Mouse (Mus musculus) MEL (cell line): Measurements from ENCODE around the gene Stc2. TPM values are rescaled to one million over a fixed set of nuclear protein-coding genes. Genes with fewer than 3 reads are reported as not detected.

Source experiments
- DNase-seq: peaks from one replicate; pipeline ENCODE4 v3.0.0; 2011; ENCODE audit warnings: low read depth, low spot score
- H3K27ac ChIP-seq: 2 replicates; pipeline ENCODE4 v1.5.1; 2012; ENCODE audit warnings: low read depth, mild to moderate bottlenecking, control low read depth, low read length, moderate library complexity; ENCODE audit not compliant: control insufficient read depth
- H3K27me3 ChIP-seq, 2 experiments: fragments of 150-350 bp in 1 of 2; sonication (generic) in 1 of 2; 2 replicates each; pipeline ENCODE4 v1.6.1; 2012; ENCODE audit warnings: low read length in 2 of 2, mild to moderate bottlenecking in 2 of 2, improper control_type of control experiment in 1 of 2, moderate library complexity in 1 of 2; ENCODE audit not compliant: insufficient read depth in 2 of 2, control insufficient read depth in 1 of 2
- H3K36me3 ChIP-seq, 2 experiments: 2 replicates each; pipeline ENCODE4 v1.6.1; 2012 to 2014; ENCODE audit warnings: low read length in 2 of 2, improper control_type of control experiment in 1 of 2, inconsistent platforms in 1 of 2, mild to moderate bottlenecking in 1 of 2; ENCODE audit not compliant: insufficient read depth in 2 of 2, control insufficient read depth in 1 of 2
- H3K4me1 ChIP-seq, 2 experiments: fragments of 150-350 bp in 1 of 2; sonication (generic) in 1 of 2; 2 replicates each; pipeline ENCODE4 v1.6.1; 2012; ENCODE audit warnings: low read length in 2 of 2, improper control_type of control experiment in 1 of 2, mild to moderate bottlenecking in 1 of 2; ENCODE audit not compliant: insufficient read depth in 2 of 2, control insufficient read depth in 1 of 2
- H3K4me3 ChIP-seq, 2 experiments: fragments of 150-350 bp in 1 of 2; sonication (generic) in 1 of 2; 2 replicates each; pipeline ENCODE4 v1.5.1; 2012; ENCODE audit warnings: low read depth in 2 of 2, low read length in 2 of 2, mild to moderate bottlenecking in 2 of 2, moderate library complexity in 2 of 2, control low read depth in 1 of 2, improper control_type of control experiment in 1 of 2; ENCODE audit not compliant: control insufficient read depth in 1 of 2, insufficient read depth in 1 of 2
- H3K79me2 ChIP-seq: 2 replicates; pipeline ENCODE4 v1.6.1; 2012; ENCODE audit warnings: mild to moderate bottlenecking, low read length, moderate library complexity; ENCODE audit not compliant: control insufficient read depth, poor library complexity, insufficient read depth
- H3K9ac ChIP-seq: 2 replicates; pipeline ENCODE4 v1.6.1; 2012; ENCODE audit warnings: low read depth, mild to moderate bottlenecking, control low read depth, low read length, moderate library complexity; ENCODE audit not compliant: control insufficient read depth, poor library complexity, severe bottlenecking
- H3K9me3 ChIP-seq: fragments of 150-350 bp; sonication (generic); replicated peaks from 2 replicates; pipeline ENCODE4 v1.6.1; 2012; ENCODE audit warnings: mild to moderate bottlenecking, low read length, improper control_type of control experiment, moderate library complexity; ENCODE audit not compliant: insufficient read depth
- BHLHE40 ChIP-seq: IDR thresholded peaks from 2 replicates; pipeline ENCODE4 v1.6.1; 2012; ENCODE audit warnings: low read depth, mild to moderate bottlenecking, inconsistent platforms, low read length, improper control_type of control experiment, borderline replicate concordance
- CHD2 ChIP-seq: IDR thresholded peaks from 2 replicates; pipeline ENCODE4 v1.6.1; 2011; ENCODE audit warnings: low read length, improper control_type of control experiment
- CTCF ChIP-seq, 3 experiments: IDR thresholded peaks in 2 of 3; conservative IDR thresholded peaks in 1 of 3; 2 replicates each; pipeline ENCODE4 v1.5.1; 2011 to 2012; ENCODE audit warnings: low read length in 3 of 3, low read depth in 2 of 3, mild to moderate bottlenecking in 2 of 3, improper control_type of control experiment in 1 of 3, inconsistent platforms in 1 of 3, mixed read lengths in 1 of 3, moderate library complexity in 1 of 3; ENCODE audit not compliant: control insufficient read depth in 1 of 3, insufficient read depth in 1 of 3, poor library complexity in 1 of 3, severe bottlenecking in 1 of 3
- ELF1 ChIP-seq: IDR thresholded peaks from 2 replicates; pipeline ENCODE4 v1.6.1; 2014; ENCODE audit warnings: low read depth, mild to moderate bottlenecking, inconsistent platforms, low read length, improper control_type of control experiment, moderate library complexity
- ETS1 ChIP-seq: IDR thresholded peaks from 2 replicates; pipeline ENCODE4 v1.6.1; 2012; ENCODE audit warnings: low read depth, mild to moderate bottlenecking, inconsistent platforms, low read length, improper control_type of control experiment, moderate library complexity
- GABPA ChIP-seq: IDR thresholded peaks from 2 replicates; pipeline ENCODE4 v1.6.1; 2012; ENCODE audit warnings: low read depth, mild to moderate bottlenecking, inconsistent platforms, low read length, improper control_type of control experiment, moderate library complexity
- JUND ChIP-seq: IDR thresholded peaks from 2 replicates; pipeline ENCODE4 v1.6.1; 2011; ENCODE audit warnings: low read depth, mild to moderate bottlenecking, improper control_type of control experiment, low read length
- MAFK ChIP-seq: IDR thresholded peaks from 2 replicates; pipeline ENCODE4 v1.6.1; 2011; ENCODE audit warnings: low read depth, mild to moderate bottlenecking, low read length, improper control_type of control experiment, borderline replicate concordance
- MAZ ChIP-seq: IDR thresholded peaks from 2 replicates; pipeline ENCODE4 v1.6.1; 2012; ENCODE audit warnings: low read depth, mild to moderate bottlenecking, inconsistent platforms, low read length, improper control_type of control experiment
- MEF2A ChIP-seq: IDR thresholded peaks from 2 replicates; pipeline ENCODE4 v1.6.1; 2014; ENCODE audit warnings: low read depth, mild to moderate bottlenecking, inconsistent platforms, low read length, improper control_type of control experiment; ENCODE audit not compliant: poor library complexity, insufficient replicate concordance, severe bottlenecking; ENCODE audit errors: extremely low read depth
- MXI1 ChIP-seq: IDR thresholded peaks from 2 replicates; pipeline ENCODE4 v1.6.1; 2011; ENCODE audit warnings: mild to moderate bottlenecking, low read depth, low read length, improper control_type of control experiment
- NELFE ChIP-seq: IDR thresholded peaks from 2 replicates; pipeline ENCODE4 v1.6.1; 2011; ENCODE audit warnings: low read depth, low read length, improper control_type of control experiment
- POLR2A ChIP-seq, 2 experiments: IDR thresholded peaks; 2 replicates each; pipeline ENCODE4 v1.6.1; 2011 to 2012; ENCODE audit warnings: low read length in 2 of 2, mild to moderate bottlenecking in 2 of 2, control low read depth in 1 of 2, improper control_type of control experiment in 1 of 2, low read depth in 1 of 2, moderate library complexity in 1 of 2; ENCODE audit not compliant: control insufficient read depth in 1 of 2, insufficient read depth in 1 of 2, poor library complexity in 1 of 2
- POLR2AphosphoS2 ChIP-seq: IDR thresholded peaks from 2 replicates; pipeline ENCODE4 v1.6.1; 2011; ENCODE audit warnings: low read length, improper control_type of control experiment
- POLR2AphosphoS5 ChIP-seq: IDR thresholded peaks from 2 replicates; pipeline ENCODE4 v1.6.1; 2012; ENCODE audit warnings: low read depth, borderline replicate concordance, mild to moderate bottlenecking, inconsistent platforms, low read length, moderate library complexity, mixed read lengths
- RAD21 ChIP-seq: IDR thresholded peaks from 2 replicates; pipeline ENCODE4 v1.6.1; 2011; ENCODE audit warnings: mild to moderate bottlenecking, low read depth, low read length, improper control_type of control experiment
- RCOR1 ChIP-seq: IDR thresholded peaks from 2 replicates; pipeline ENCODE4 v1.6.1; 2012; ENCODE audit warnings: low read depth, mild to moderate bottlenecking, inconsistent platforms, low read length, improper control_type of control experiment
- SIN3A ChIP-seq: IDR thresholded peaks from 2 replicates; pipeline ENCODE4 v1.6.1; 2012; ENCODE audit warnings: low read length, improper control_type of control experiment, inconsistent platforms
- SMC3 ChIP-seq: IDR thresholded peaks from 2 replicates; pipeline ENCODE4 v1.6.1; 2011; ENCODE audit warnings: low read depth, low read length, improper control_type of control experiment
- TAL1 ChIP-seq: IDR thresholded peaks from 2 replicates; pipeline ENCODE4 v1.6.1; 2012; ENCODE audit warnings: mild to moderate bottlenecking, inconsistent platforms, low read length, moderate library complexity, mixed read lengths
- UBTF ChIP-seq: IDR thresholded peaks from 2 replicates; pipeline ENCODE4 v1.6.1; 2012; ENCODE audit warnings: low read depth, mild to moderate bottlenecking, inconsistent platforms, low read length, improper control_type of control experiment, moderate library complexity, borderline replicate concordance; ENCODE audit not compliant: insufficient read depth
- USF2 ChIP-seq, 2 experiments: IDR thresholded peaks; 2 replicates each; pipeline ENCODE4 v1.6.1; 2011 to 2012; ENCODE audit warnings: improper control_type of control experiment in 2 of 2, low read length in 2 of 2, borderline replicate concordance in 1 of 2, inconsistent platforms in 1 of 2, low read depth in 1 of 2, mild to moderate bottlenecking in 1 of 2; ENCODE audit not compliant: insufficient read depth in 1 of 2
- ZC3H11A ChIP-seq: IDR thresholded peaks from 2 replicates; pipeline ENCODE4 v1.6.1; 2012; ENCODE audit warnings: low read depth, mild to moderate bottlenecking, inconsistent platforms, low read length, improper control_type of control experiment
- ZKSCAN1 ChIP-seq: IDR thresholded peaks from 2 replicates; pipeline ENCODE4 v1.6.1; 2012; ENCODE audit warnings: low read depth, mild to moderate bottlenecking, inconsistent platforms, low read length, improper control_type of control experiment, moderate library complexity
- ZMIZ1 ChIP-seq: IDR thresholded peaks from 2 replicates; pipeline ENCODE4 v1.6.1; 2012; ENCODE audit warnings: low read depth, mild to moderate bottlenecking, inconsistent platforms, low read length, improper control_type of control experiment, moderate library complexity
- ZNF384 ChIP-seq: IDR thresholded peaks from 2 replicates; pipeline ENCODE4 v1.6.1; 2012; ENCODE audit warnings: low read depth, mild to moderate bottlenecking, inconsistent platforms, low read length, improper control_type of control experiment
- polyA plus RNA-seq, 2 experiments: library from polyadenylated mRNA; stranded (reverse) in 1 of 2; unstranded in 1 of 2; fragments of >175 nt in 1 of 2; fragments of >200 nt in 1 of 2; gene quantifications; 2 replicates each; pipeline versions ENCODE4 v1.2.1 to v1.2.4; 2012; ENCODE audit warnings: low replicate concordance in 2 of 2, low read depth in 1 of 2; ENCODE audit not compliant: insufficient read length in 2 of 2, insufficient read depth in 1 of 2, missing spikeins in 1 of 2
- total RNA-seq: library from RNA; depleted of rRNA; stranded (reverse); fragments of 300-350 nt; gene quantifications from 2 replicates; pipeline ENCODE4 v1.2.3, GENCODE M21; 2012

Gene Stc2
- total and polyA plus RNA-seq, 3 experiments = 20.3 to 32.5 TPM; not detected in 1

GRCm38 (mm10) chr11:31383968-31384367, 14.1 kb upstream of the Stc2 start:
- no peak for DNase-seq
- Histone ChIP-seq H3K36me3 (peaks cover 0 to 7% of the 10 kb centered on the region in 2 experiments; a peak in 2 of 4 replicates), H3K9me3 (no peaks in the 10 kb centered on the region), H3K79me2 (no peaks in the 10 kb centered on the region), H3K4me3 (no peak overlapping the region), H3K9ac (no peak overlapping the region), H3K27ac (no peak overlapping the region), H3K4me1 (peaks cover 2 to 12% of the 10 kb centered on the region in 2 experiments; a peak in 3 of 4 replicates), H3K27me3 (no peaks in the 10 kb centered on the region)
- TF ChIP-seq USF2 (IDR thresholded peaks at IDR 0.05; ENCODE audit: borderline replicate concordance in 1 of 2, insufficient read depth in 1 of 2, low read depth in 1 of 2, low read length in 2 of 2) = no peak
- no peak for TF ChIP-seq ETS1
- no peak for TF ChIP-seq RCOR1
- no peak for TF ChIP-seq CTCF (IDR thresholded peaks at IDR 0.05 in 2 of 3, conservative IDR thresholded peaks at IDR 0.05 in 1 of 3; ENCODE audit: control insufficient read depth in 1 of 3, insufficient read depth in 1 of 3, low read depth in 2 of 3, low read length in 3 of 3, poor library complexity in 1 of 3, severe bottlenecking in 1 of 3)
- no peak for TF ChIP-seq MAZ
- no peak for TF ChIP-seq NELFE
- TF ChIP-seq ZNF384 = no peak
- TF ChIP-seq ZKSCAN1 = no peak
- no peak for TF ChIP-seq ZC3H11A
- TF ChIP-seq RAD21 = no peak
- no peak for TF ChIP-seq SIN3A
- no peak for TF ChIP-seq POLR2AphosphoS5
- no peak for TF ChIP-seq ZMIZ1
- TF ChIP-seq MEF2A = no peak

- peaks cover 0 to 5% of the 10 kb centered on the region in 2 experiments; a peak in 1 of 4 replicates for H3K36me3 ChIP-seq
- TF ChIP-seq ELF1 (no peak), ZNF384 (no peak), RAD21 (no peak), JUND (no peak), SIN3A (no peak), TAL1 (no peak), POLR2AphosphoS5 (no peak), UBTF (no peak), BHLHE40 (no peak), USF2 (IDR thresholded peaks at IDR 0.05; ENCODE audit: borderline replicate concordance in 1 of 2, insufficient read depth in 1 of 2, low read depth in 1 of 2, low read length in 2 of 2) (no peak), SMC3 (no peak), POLR2AphosphoS2 (no peak), MAFK (no peak), CHD2 (no peak), MAZ (no peak), CTCF (IDR thresholded peaks at IDR 0.05 in 2 of 3, conservative IDR thresholded peaks at IDR 0.05 in 1 of 3; ENCODE audit: control insufficient read depth in 1 of 3, insufficient read depth in 1 of 3, low read depth in 2 of 3, low read length in 3 of 3, poor library complexity in 1 of 3, severe bottlenecking in 1 of 3) (no peak), GABPA (no peak), MXI1 (no peak), POLR2A (IDR thresholded peaks at IDR 0.05; ENCODE audit: control insufficient read depth in 1 of 2, insufficient read depth in 1 of 2, low read depth in 1 of 2, low read length in 2 of 2, poor library complexity in 1 of 2) (no peak), ZMIZ1 (no peak)
- H3K4me1 ChIP-seq = peaks cover 2 to 12% of the 10 kb centered on the region in 2 experiments; a peak in 3 of 4 replicates
- no peak for DNase-seq
- no peaks in the 10 kb centered on the region for H3K9me3 ChIP-seq
- H3K79me2 ChIP-seq = no peaks in the 10 kb centered on the region
- H3K27me3 ChIP-seq = no peaks in the 10 kb centered on the region
- no peak overlapping the region for H3K9ac ChIP-seq
- H3K27ac ChIP-seq = no peak overlapping the region
- H3K4me3 ChIP-seq = no peak overlapping the region
Observed at GRCm38 (mm10) chr11:31382145-31382544, 12.3 kb upstream of the Stc2 start.
